Mouse (Mus musculus) urinary bladder, postnatal 36 days (tissue): ENCODE results near the gene Psmb6.
A peak's percentile ranks its signal among the peaks of the same experiment; 100 is the strongest.
"Not testable (repeated sequence)": the region's sequence is repeated elsewhere in the genome, so short reads cannot be mapped to it uniquely, and the experiment has no call there.

Experiments
- DNase-seq, 2 experiments: peaks; one replicate each; pipeline ENCODE4 v3.0.0; 2022; ENCODE audit warnings: low spot score in 2 of 2, mixed read lengths in 1 of 2

The Psmb6 gene

GRCm38 (mm10) chr11:70523306-70523989 is 1.7 kb upstream of the Psmb6 start:
- DNase-seq, result not testable (repeated sequence)

GRCm38 (mm10) chr11:70524782-70525181 is 385 bp upstream of the Psmb6 start:
- no peak for DNase-seq

GRCm38 (mm10) chr11:70525726-70526125 is 559 bp downstream of the Psmb6 start:
- no peak for DNase-seq

GRCm38 (mm10) chr11:70526211-70526610 is 1.0 kb downstream of the Psmb6 start:
- no peak for DNase-seq

DNA sequence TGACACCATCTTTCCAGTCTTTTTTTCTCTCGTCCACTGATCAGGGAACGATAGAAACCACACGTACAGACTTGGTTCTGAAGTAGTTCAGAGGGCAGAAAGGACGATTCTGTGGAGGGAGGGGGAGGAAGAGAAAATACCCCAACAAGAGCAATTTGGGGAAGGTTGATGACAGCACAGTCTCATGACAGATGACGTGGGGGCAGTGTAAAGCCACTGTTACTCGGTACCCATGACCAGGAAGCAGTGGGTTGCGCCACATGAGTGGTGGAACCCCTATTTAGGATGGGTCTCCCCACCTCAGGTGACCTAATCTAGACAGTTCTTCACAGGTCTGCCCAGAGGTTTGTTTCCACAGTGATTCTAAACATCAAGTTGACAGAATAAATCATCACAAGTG is 3.4 kb downstream of the Psmb6 start:
- no peak for DNase-seq

DNA sequence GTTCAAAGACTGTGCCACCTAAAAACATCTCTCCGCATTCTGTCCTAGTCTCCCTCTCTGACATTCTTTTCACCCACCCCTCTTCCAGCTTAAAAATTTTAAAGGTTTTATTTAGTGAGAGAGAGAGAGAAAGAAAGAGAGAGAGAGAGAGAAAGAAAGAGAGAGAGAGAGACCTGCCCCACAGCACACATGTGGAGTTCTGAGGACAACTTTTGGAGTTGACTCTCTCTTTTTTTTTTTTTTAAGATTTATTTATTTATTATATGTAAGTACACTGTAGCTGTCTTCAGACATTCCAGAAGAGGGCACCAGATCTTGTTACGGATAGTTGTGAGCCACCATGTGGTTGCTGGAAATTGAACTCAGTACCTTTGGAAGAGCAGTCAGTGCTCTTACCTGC is 5.9 kb downstream of the Psmb6 start:
- DNase-seq, result not testable (repeated sequence)

- DNase-seq, result no peak
Measured at GRCm38 (mm10) chr11:70532839-70533238, 7.7 kb downstream of the Psmb6 start, which contains the start of gene Gm40193. Gm40193 (minus strand) TSS chr11:70532939.

GRCm38 (mm10) chr11:70539423-70539822 is 14.3 kb downstream of the Psmb6 start:
- DNase-seq, result no peak

- DNase-seq, result peak; percentile 87 to 89
Measured at GRCm38 (mm10) chr11:70539877-70540587, 14.9 kb downstream of the Psmb6 start, which contains the start of gene Pld2. Pld2 (plus strand) TSS chr11:70540064.

GRCm38 (mm10) chr11:70540928-70541327 is 15.8 kb downstream of the Psmb6 start:
- DNase-seq, result no peak

DNA sequence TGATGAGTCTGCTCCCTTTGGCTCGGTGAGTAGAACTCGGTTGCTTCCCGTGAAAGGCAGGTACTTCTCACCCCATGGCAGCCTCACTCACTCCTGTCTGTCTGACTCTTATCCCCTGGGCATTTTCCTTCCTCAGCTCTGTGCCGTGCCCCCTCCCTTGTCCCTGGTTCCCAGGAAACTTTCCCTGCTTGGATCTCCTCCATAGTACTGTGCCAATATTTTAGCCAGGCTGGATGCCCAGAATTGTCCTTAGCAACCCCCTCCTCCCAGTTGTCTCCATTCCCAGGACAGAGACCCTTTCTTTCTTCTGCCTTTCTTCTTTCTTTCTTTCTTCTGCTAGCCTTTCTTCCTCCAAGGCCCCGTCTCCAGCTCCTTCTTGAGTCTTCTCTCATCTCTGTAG is 16.2 kb downstream of the Psmb6 start:
- no peak for DNase-seq

- DNase-seq, result no peak
Measured at GRCm38 (mm10) chr11:70544496-70544895, 19.3 kb downstream of the Psmb6 start.

- no peak for DNase-seq
Measured at GRCm38 (mm10) chr11:70551526-70551925, 26.4 kb downstream of the Psmb6 start.

GRCm38 (mm10) chr11:70553940-70554339 is 28.8 kb downstream of the Psmb6 start:
- no peak for DNase-seq

DNA sequence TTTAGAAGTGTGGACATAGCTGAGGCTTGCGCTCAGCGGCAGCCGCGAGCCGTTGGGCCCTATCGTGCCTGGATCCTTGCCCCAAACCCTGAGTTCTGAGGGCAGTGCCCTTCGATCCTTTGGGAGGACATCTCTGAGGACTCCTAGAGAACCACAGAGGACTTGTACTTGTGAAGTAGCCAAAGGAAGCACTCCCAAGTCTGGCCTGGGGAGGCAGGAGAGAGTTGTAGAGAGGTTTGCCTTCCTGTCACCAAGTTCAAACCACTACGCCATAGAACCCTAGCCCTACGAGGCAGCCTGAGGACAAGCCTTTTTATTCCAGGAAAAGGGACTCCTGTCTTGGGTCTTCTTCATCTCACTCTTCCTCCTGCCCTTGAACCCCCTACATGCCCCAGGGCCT is 32.4 kb downstream of the Psmb6 start:
- DNase-seq, result no peak

DNA sequence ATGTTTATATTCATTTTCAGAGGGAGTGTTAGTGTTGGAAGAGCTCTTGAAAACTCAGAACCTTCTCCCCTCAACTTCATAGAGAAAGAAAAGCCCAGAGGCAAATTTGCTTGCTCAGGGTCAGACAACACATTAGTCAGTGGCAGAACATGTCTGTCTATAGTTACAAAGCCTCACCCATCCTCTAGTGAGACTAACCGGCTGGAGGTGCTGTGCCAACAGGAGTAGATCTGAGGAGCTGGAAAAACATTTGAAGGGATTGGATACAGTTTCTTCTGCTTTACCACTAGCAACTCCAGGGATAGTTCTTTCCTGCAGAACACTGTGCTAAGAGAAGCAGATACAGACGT is 36.7 kb downstream of the Psmb6 start:
- DNase-seq, result no peak

- peak; percentile 74 to 83 for DNase-seq
Measured at GRCm38 (mm10) chr11:70562287-70562994, 37.3 kb downstream of the Psmb6 start, which contains the start of gene Mink1. Mink1 (plus strand) TSS chr11:70562881.

GRCm38 (mm10) chr11:70562995-70563469 is 37.9 kb downstream of the Psmb6 start:
- no peak for DNase-seq

DNA sequence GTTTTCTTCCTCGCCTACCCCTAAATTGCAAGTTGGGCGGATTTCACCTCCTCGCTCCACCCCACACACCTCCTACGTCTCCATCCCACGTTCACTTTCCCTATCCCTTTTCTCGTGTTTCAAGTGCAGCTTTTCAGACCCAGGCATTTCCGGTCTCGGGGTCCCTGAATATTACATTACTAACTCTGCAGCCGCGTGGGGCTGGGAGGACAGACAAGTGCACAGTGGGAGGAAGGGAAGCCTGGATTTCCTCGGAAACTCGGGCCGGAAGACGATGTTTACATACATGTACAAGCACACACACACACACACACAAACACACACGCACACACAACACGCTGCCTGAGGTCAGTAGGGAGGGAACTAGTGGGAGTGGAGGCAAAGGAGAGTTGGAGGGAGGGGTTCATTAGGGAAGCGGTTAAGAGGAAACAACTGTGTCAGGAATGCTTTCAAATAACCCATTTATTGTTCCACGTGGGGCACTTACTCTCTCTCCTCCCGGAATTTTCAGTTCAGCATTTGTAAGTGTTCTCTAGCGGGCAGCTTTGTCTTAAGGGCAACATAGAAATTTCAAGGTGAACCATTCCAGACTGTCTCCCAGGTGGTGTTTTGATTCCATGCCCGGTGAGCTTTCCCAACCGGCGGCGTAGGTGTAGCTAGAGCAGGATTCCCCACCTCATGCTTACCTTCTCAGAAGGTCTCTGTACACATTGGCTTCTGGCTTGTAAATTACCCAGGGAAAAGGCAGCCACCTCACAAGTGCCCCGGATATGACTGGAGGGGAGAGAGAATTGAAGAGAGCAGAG is 38.5 kb downstream of the Psmb6 start:
- peak in 1 of 2 experiments; percentile 27 for DNase-seq

GRCm38 (mm10) chr11:70564276-70564873 is 39.2 kb downstream of the Psmb6 start:
- no peak for DNase-seq

DNA sequence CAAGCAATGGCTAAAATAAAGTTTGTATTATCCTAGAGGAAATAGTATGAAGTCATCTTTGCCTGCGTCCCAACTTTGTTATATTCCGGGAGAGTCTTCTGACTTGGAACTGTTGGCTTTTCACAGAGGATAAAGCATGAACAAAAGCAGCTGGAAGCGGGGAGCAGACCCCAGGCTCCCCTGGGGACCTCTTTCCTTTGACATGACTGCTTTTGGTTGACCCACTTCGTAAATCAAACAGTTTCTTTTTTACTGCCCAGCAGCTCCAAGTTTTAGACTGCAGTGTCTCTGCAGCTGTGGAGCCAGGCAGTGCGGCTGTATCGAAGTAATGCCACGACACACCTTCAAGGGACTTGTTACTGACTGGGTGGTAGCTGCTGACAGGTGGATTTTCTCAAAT is 41.4 kb downstream of the Psmb6 start:
- no peak for DNase-seq
